In the genomic region with DNA sequence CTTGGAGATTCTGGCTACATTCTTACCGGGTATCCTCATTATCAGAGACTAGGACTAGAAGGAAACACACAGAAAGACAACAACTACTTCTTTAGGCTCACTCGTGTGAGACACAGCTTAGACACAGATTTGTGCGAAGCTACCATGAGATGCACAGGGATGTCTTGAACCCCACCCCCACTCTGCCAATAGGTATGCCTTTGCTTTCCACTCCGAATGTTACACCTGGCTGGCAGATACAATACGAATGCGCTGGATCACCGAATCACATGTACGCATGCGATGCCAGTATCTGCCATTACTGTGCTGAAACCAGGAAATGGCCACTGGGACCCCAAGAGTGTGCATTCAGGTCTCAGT, we compare ENCODE assay signal across 30 mouse cellular contexts.
"Had no signal": no experiment of that assay in that cellular context is flagged by ENCODE, and none has a peak within 500 bp of the region (broad histone marks: within the 10 kb centered on the region; RNA-seq: fewer than 3 reads in every experiment).

No protein-coding gene starts in this region.

- H3K9ac ChIP-seq: limb, embryonic 12.5 days; limb, embryonic 13.5 days; limb, embryonic 15.5 days; liver, embryonic 12.5 days; liver, embryonic 13.5 days; liver, embryonic 14.5 days; liver, embryonic 15.5 days; liver, postnatal 0 days; lung, embryonic 14.5 days; lung, embryonic 15.5 days; midbrain, embryonic 12.5 days; midbrain, embryonic 13.5 days; midbrain, embryonic 15.5 days had no signal

- H3K27me3 ChIP-seq: limb, embryonic 12.5 days; limb, embryonic 13.5 days; limb, embryonic 15.5 days; liver, embryonic 12.5 days; liver, embryonic 13.5 days; liver, embryonic 15.5 days; lung, embryonic 15.5 days; midbrain, embryonic 12.5 days; midbrain, embryonic 13.5 days; midbrain, embryonic 15.5 days had no signal

- H3K9me3 ChIP-seq: limb, embryonic 10.5 days; limb, embryonic 12.5 days; limb, embryonic 13.5 days; limb, embryonic 15.5 days; liver, embryonic 12.5 days; liver, embryonic 13.5 days; liver, embryonic 15.5 days; lung, embryonic 15.5 days; megakaryocyte, embryonic 14.5 days; midbrain, embryonic 10.5 days; midbrain, embryonic 12.5 days; midbrain, embryonic 13.5 days; midbrain, embryonic 15.5 days had no signal

- H3K4me1 ChIP-seq: limb, embryonic 10.5 days; limb, embryonic 12.5 days; liver, embryonic 12.5 days; liver, embryonic 13.5 days; liver, embryonic 15.5 days; lung, embryonic 15.5 days had no signal

- ATAC-seq: liver, embryonic 12.5 days; liver, postnatal 0 days; lung, postnatal 0 days; midbrain, embryonic 13.5 days; midbrain, embryonic 15.5 days; midbrain, embryonic 16.5 days had no signal

- H3K36me3 ChIP-seq: limb, embryonic 12.5 days; limb, embryonic 15.5 days; liver, embryonic 12.5 days; liver, embryonic 13.5 days; liver, embryonic 15.5 days; lung, embryonic 15.5 days; midbrain, embryonic 10.5 days; midbrain, embryonic 12.5 days; midbrain, embryonic 13.5 days; midbrain, embryonic 15.5 days had no signal

- H3K27ac ChIP-seq: limb, embryonic 10.5 days; limb, embryonic 12.5 days; limb, embryonic 13.5 days; limb, embryonic 15.5 days; liver, embryonic 12.5 days; liver, embryonic 13.5 days; liver, embryonic 14.5 days; liver, embryonic 15.5 days; lung, embryonic 15.5 days; macrophage; midbrain, embryonic 10.5 days; midbrain, embryonic 12.5 days; midbrain, embryonic 13.5 days; midbrain, embryonic 15.5 days had no signal

- H3K4me2 ChIP-seq: limb, embryonic 12.5 days; limb, embryonic 13.5 days; limb, embryonic 15.5 days; liver, embryonic 11.5 days; liver, embryonic 12.5 days; liver, embryonic 13.5 days; liver, embryonic 15.5 days; lung, embryonic 14.5 days; lung, embryonic 15.5 days; midbrain, embryonic 11.5 days; midbrain, embryonic 12.5 days; midbrain, embryonic 13.5 days; midbrain, embryonic 15.5 days had no signal

- DNase-seq: liver; liver, embryonic 13.5 days; liver, postnatal 0 days; lung, adult 18-20 months; lung, adult 2 months; lung, embryonic 14.5 days; lung, postnatal 10 days; lung, postnatal 14 days; lung, postnatal 36 days; lung, postnatal 4 days; midbrain, embryonic 14.5 days had no signal

- H3K4me3 ChIP-seq: limb, embryonic 10.5 days; limb, embryonic 12.5 days; limb, embryonic 13.5 days; limb, embryonic 15.5 days; liver, embryonic 12.5 days; liver, embryonic 13.5 days; liver, embryonic 15.5 days; lung, embryonic 15.5 days; megakaryocyte, embryonic 14.5 days; midbrain, embryonic 10.5 days; midbrain, embryonic 12.5 days; midbrain, embryonic 13.5 days; midbrain, embryonic 15.5 days; myocyte had no signal
